Mouse (Mus musculus) cerebellum, adult 2 months (tissue): Measurements from ENCODE around the gene Tnxb.

ENCODE experiments used
- CTCF ChIP-seq: fragments of 200-500 bp; IDR thresholded peaks from 2 replicates; pipeline ENCODE4 v1.5.1; 2011; ENCODE audit warnings: low read depth, mild to moderate bottlenecking, control low read depth, low read length, moderate library complexity, borderline replicate concordance; ENCODE audit not compliant: insufficient read depth
- POLR2A ChIP-seq: fragments of 200-500 bp; IDR thresholded peaks from 2 replicates; pipeline ENCODE4 v1.6.1; 2011; ENCODE audit warnings: low read length, control low read depth, borderline replicate concordance; ENCODE audit not compliant: insufficient read depth

DNA sequence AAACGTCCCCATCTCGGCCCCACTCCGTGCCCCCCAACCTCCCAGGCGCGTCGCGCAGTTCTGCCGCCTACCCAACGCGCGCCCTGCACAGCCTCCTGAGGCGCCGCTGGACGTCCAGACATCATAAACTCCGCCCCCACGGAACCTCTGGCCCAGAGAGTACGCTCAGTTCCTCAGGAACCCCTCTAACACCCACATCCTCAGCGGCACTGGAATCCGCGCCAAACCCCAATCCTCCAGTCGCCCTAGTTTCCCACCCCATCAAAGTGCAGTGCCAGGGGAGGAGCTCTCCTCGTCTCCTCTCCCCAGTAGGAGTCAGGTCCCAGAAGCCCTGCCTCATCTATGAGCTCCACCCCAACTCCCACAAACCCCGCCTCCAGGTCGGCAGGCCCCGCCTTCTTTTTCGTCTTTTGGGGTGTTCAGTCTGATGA is 38.1 kb upstream of the Tnxb start:
- peak; percentile 39; the same call in 1 of the 2 replicates for TF ChIP-seq POLR2A
- TF ChIP-seq CTCF, result no peak
